Mouse (Mus musculus) urinary bladder, postnatal 10 days (tissue): ENCODE measurements around the gene Cbwd1.
"Not testable (repeated sequence)": the region's sequence is repeated elsewhere in the genome, so short reads cannot be mapped to it uniquely, and the experiment has no call there.

Source experiments
- DNase-seq: peaks from one replicate; pipeline ENCODE4 v3.0.0; 2022; ENCODE audit warnings: low spot score

Gene Cbwd1

DNA sequence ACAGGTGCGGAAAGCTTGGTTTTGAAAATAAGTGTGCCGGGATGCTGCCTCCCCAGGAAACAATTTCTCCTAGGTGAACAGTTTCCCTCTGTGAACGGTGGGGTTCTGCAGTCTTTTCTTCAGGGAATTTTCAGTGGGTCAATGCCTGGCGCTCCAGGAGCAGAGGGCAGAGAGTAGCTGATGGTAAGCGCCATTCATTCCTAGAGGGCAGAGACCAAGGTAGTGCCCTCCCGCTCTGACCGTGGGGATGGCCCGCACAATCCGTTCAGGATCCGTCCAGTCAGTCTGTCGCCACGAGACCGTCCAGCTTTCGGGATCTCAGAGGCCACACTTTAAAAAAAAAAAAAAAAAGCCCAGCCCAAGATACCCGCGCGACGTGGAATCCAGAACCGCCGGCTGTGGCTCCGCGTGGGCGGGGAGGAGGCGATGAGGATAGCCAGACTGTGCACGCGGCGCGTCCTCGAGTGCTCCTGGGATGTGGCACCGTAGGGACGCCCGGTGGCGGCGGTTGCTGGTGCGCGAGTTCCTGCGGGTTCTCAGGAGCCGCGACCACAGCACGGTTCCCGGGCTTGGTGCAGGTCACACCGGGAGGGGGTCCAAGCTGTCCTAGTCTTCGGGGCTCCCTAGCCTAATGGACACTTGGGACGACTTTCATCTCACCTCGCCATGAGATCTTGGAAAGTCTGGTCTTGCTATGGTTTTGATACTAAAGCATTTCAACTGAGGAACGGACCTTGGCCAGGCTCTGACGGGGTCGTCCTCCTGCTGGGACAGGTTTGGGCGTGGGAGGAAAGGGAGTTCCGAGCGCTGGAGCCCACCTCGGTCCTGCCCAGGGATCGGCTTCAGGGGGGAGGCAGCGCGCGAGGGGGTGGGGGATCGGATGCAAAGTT is 64.2 kb downstream of the Cbwd1 start:
- DNase-seq, result no peak

DNA sequence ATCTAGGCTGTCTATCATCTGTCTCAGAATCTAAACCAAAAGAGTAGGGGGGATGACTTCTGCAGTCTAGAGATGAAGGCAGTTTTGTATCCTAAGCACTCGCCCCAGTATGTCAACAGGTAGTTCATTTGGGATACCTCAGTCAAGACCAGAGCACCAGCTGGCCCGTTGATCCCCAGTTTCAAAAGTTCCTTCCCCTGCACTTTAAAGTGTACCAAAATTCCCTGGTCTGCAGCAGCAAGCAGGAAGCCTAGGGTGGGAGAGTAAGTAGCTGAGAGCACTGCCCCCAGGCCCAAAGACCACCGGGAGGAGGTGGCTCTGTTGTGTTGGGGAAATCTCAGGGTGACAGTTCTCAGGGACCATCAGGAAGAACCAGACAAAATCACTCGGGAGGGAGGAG is 64.9 kb downstream of the Cbwd1 start:
- DNase-seq, result no peak

DNA sequence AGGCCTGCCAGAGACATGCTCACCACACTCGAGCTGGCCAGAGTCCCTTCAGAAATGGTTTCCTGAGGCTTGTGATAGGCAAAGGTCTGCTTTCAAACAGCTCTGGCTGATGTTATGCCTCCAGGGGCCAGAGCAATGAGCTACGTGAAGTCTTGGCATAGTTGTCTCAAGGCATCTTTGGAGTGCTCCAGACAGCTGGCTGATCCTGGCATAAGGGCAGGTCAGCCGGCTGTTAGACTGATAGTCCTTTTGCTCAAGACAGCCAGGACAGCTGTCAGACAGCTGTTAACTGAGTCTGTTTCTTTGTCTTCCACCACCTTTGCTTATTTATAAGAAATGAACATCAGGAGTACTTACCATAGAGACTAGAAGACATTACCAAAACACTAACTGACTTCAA is 74.5 kb downstream of the Cbwd1 start:
- no peak for DNase-seq

DNA sequence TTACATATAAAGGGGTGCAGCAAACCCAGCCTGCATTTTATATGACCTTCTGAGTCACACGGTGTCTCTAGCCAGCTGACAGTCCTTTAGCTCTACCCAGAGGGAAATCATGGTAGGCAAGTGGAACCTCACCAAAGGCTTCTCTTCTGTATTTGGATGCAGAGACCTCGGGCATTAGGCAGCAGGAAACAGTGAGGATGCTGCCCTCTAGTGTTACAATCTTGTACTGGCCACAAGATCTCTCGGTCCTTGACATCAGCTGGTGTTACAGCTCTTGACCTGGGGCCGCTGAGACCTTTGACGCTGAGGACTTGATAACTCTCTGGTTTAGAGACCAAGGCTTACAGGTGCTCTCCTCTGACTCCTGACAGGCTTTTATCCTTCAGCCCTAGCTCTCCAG is 75.9 kb downstream of the Cbwd1 start:
- DNase-seq, result no peak

DNA sequence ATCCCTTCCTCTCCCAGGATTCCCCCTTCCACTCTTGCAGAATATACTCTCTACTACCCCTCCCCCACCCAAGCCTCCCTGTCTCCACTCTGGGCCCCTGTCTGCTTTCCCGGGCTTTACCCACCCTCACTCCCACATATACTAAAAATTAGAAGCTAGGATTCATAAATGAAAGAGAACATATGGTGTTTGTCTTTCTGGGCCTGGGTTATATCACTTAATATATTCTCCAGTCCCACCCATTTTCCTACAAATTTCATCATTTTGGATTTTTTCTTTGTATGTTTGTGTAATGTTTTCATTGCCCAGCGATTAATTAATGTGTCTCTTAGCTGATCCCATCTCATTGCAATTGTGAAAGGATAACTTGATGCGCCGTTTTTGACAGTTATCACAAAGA is 80.2 kb downstream of the Cbwd1 start:
- no peak for DNase-seq

DNA sequence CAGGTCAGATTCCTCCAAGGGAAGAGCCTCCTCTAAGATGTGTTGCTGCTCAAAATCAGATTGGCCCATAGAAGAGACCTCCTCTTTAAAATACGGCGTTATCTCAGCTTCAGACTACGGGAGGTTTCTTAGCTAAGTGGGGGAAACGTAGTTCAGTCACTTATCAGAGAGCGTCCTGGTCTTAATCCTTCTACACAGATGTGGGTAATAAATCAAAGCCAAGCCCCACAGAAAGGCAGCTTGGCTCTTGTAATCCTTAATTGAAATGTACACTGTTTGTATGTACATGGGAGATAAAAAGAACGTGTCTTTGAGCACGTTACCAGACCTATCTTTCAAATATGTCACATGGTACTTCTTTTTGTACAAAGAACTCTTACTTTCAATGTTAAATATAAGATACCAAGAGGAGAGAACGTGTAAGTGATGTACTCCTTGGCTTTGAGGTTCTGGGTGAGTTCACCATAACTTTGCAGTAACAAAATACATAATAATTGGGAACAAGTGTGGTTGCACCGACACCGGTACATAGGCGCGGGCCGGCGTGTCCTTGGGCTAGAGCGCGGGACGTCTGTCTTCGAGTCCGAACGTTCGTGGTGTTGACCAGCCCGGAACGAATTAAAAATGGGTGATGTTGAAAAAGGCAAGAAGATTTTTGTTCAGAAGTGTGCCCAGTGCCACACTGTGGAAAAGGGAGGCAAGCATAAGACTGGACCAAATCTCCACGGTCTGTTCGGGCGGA is 86.1 kb downstream of the Cbwd1 start, which contains the start of gene Gm10053:
TSS of gene Gm10053 (plus strand) at position 558 of the 742 bp plus-strand sequence.
- not testable (repeated sequence) for DNase-seq

DNA sequence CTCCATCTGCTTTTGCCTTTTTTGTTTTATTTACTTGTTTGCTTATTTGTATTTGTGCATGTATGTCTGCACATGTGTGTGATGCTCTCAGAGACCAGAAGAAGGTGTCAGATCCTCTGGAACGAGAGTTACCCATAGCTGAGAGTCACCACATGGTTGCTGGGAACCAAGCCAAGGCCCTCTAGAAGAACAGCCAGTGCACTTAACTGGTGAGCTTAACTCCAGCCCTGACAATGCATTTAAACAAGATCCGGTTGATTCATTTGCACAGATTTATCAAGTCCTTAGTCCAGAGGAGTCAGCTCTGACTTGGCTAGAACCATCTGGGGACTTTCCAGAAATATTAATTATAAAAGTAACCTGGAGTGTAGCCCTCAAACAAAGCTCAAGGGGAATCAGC is 87.5 kb downstream of the Cbwd1 start:
- no peak for DNase-seq

DNA sequence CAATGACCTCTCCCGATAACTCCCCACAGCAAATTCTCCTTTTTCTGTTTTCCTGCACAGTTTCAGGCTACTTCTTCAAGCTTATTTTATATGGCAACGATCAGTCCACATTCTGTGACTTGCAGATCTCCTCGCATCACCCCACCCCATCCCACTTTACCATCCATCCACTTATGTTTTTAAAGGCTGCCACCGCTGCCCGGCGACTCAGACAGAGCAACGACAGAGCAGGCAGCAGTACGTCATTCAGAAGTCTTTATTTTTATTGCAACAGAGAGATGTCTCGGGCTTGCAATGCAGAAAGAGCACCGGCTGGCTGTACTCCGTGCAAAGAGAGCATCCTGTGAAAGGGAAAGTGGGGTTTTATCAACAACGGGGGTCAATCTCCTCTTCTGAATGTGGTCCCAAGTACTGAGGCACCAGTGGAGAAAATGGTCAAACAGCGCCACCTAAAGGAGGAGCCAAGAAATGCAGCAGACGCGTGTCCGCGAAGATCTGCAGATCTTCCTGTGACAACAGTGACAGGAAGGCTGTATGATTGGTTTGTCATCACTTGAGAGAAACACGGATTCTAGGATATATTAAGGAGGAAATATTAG is 90.3 kb downstream of the Cbwd1 start:
- peak; percentile 28 for DNase-seq
